Mouse (Mus musculus): Measurements from ENCODE around the gene Sgk1. TPM values are rescaled to one million over a fixed set of nuclear protein-coding genes. Genes with fewer than 3 reads are reported as not detected.

Gene Sgk1
- polyA plus RNA-seq, 1 experiment from 2014 or later: 22.2 TPM

DNA sequence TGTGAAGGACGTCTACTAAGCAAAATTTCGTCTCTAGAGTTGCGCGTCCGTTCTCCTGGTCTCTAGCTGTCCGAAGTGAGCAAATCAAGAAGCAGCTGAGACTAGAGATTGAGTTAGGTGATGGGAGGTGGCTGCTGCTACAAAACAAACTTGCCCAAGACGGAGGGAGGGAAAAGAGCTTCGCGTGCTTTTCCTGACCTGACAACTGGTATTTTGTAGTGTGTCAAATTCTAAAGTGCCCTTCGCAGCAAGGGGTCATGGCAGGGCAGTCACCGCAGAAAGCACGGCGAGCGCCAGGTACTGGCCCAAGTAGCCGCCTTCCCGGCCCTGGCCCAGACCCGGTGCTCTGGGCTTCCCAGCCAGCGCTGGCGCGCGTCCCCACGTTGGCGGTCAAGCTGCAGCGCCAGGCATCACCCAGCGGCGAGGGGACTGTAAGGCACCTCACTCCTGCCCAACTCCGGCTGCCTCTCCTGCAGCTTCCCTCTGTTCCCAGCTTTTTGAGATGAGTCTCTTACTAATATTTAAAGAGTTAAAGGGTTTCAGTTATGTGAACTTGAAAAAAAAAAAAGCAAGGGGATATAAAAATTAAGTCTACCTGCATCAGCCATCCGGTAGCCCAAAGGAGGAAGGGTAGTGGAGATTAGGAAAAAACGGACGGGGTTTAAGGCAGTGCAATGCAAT lies 111.0 kb downstream of the Sgk1 start:
- peak overlapping the region; percentile 66 for H3K4me3 ChIP-seq (ENCODE audit: low read depth, low read length)
- H3K4me1 ChIP-seq (ENCODE audit: control insufficient read depth, insufficient read depth, low read length): peaks cover 4% of the 10 kb centered on the region; the same call in 1 of the 2 replicates
- no peak overlapping the region for H3K27ac ChIP-seq (ENCODE audit: low read length)
- peak overlapping the region; percentile 85 for H3K4me2 ChIP-seq (replicated peaks; ENCODE audit: low read depth, low read length)
- H3K9ac ChIP-seq (replicated peaks; ENCODE audit: low read depth, low read length): no peak overlapping the region
- H3K36me3 ChIP-seq (ENCODE audit: control insufficient read depth, insufficient read depth, low read length): peaks cover 4% of the 10 kb centered on the region; the same call in 1 of the 2 replicates
- ATAC-seq (ENCODE audit: insufficient number of reproducible peaks, insufficient read depth, low FRiP score, low read depth): no peak; the same call in 1 of the 2 replicates
- 1% methylated on average over 30 of the region's 30 CpGs for WGBS
- H3K9me3 ChIP-seq (ENCODE audit: control insufficient read depth, low read depth, low read length): no peaks in the 10 kb centered on the region
- peaks cover 3% of the 10 kb centered on the region; the same call in 1 of the 2 replicates for H3K27me3 ChIP-seq (ENCODE audit: control insufficient read depth, insufficient read depth, low read length)

DNA sequence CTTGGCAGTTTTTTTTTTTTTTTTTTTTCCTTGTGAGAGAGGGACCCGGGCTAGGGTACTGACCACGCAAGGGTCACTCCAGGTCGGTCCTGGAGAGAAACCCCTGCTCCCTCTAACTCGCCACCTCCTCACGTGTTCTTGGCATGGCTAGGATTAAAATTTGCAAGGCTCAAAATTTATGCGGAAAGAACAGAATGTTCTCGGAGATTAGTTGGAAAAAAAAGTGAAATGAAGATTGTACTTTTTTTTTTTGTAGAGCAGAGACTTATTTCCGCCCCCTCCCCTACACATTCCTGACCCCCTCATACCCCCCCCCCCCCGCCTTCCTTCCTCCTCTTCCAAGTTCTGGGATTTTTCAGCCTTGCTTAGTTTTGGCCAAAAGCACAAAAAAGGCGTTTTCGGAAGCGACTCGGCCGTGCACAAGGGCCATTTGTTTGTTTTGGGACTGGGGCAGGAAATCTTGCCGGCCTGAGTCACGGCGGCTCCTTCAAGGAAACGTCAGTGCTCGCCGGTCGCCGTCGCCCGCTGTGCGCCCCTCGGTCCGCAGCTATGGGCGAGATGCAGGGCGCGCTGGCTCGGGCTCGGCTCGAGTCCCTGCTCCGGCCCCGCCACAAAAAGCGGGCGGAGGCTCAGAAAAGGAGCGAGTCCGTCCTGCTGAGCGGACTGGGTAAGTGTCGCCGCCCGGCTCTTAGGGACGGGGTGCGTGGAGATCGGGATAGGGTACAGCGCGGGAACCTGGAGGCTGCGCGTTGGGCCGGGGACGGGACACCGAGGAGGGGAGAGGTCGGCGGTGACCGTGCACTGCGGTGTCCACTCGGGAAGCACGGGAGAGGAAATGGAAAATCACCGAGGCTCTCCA lies 111.8 kb downstream of the Sgk1 start:
- peak; percentile 60 for ATAC-seq (ENCODE audit: insufficient number of reproducible peaks, insufficient read depth, low FRiP score, low read depth)
- under 1% methylated on average over 60 of the region's 60 CpGs for WGBS
- peaks cover 4% of the 10 kb centered on the region; the same call in 1 of the 2 replicates for H3K36me3 ChIP-seq (ENCODE audit: control insufficient read depth, insufficient read depth, low read length)
- H3K4me2 ChIP-seq (replicated peaks; ENCODE audit: low read depth, low read length): peak overlapping the region; percentile 85
- H3K9me3 ChIP-seq (ENCODE audit: control insufficient read depth, low read depth, low read length): no peaks in the 10 kb centered on the region
- H3K4me1 ChIP-seq (ENCODE audit: control insufficient read depth, insufficient read depth, low read length): peaks cover 4% of the 10 kb centered on the region; the same call in 1 of the 2 replicates
- peak overlapping the region; percentile 59 for H3K9ac ChIP-seq (replicated peaks; ENCODE audit: low read depth, low read length)
- H3K27me3 ChIP-seq (ENCODE audit: control insufficient read depth, insufficient read depth, low read length): peaks cover 3% of the 10 kb centered on the region; the same call in 1 of the 2 replicates
- peak overlapping the region; percentile 86 for H3K27ac ChIP-seq (ENCODE audit: low read length)
- H3K4me3 ChIP-seq (ENCODE audit: low read depth, low read length): peak overlapping the region; percentile 66

DNA sequence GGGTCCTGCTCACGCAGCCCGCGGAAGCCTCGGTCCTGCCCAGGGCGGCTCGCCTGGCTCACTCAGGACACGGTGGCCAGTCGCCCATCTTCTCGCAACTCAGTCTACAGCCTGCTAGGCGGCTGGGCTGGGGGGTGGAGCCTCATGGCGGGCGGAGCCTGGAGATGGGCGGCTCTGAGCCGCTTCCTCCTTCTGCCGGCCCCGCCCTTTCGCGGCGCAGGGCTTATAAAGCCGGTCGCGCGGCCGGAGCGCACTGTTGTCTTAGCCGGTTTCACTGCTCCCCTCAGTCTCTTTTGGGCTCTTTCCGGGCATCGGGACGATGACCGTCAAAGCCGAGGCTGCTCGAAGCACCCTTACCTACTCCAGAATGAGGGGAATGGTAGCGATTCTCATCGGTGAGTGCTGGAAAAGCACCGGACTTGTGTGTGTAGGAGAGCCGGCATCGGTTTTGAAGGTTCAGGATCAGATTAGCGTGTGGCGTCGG lies 112.5 kb downstream of the Sgk1 start:
- peak overlapping the region; percentile 85 for H3K4me2 ChIP-seq (replicated peaks; ENCODE audit: low read depth, low read length)
- H3K27me3 ChIP-seq (ENCODE audit: control insufficient read depth, insufficient read depth, low read length): peaks cover 3% of the 10 kb centered on the region; the same call in 1 of the 2 replicates
- ATAC-seq (ENCODE audit: insufficient number of reproducible peaks, insufficient read depth, low FRiP score, low read depth): peak; percentile 94
- peak overlapping the region; percentile 86 for H3K27ac ChIP-seq (ENCODE audit: low read length)
- peak overlapping the region; percentile 59 for H3K9ac ChIP-seq (replicated peaks; ENCODE audit: low read depth, low read length)
- H3K4me1 ChIP-seq (ENCODE audit: control insufficient read depth, insufficient read depth, low read length): peaks cover 4% of the 10 kb centered on the region; the same call in 1 of the 2 replicates
- peaks cover 4% of the 10 kb centered on the region; the same call in 1 of the 2 replicates for H3K36me3 ChIP-seq (ENCODE audit: control insufficient read depth, insufficient read depth, low read length)
- WGBS: under 1% methylated on average over 40 of the region's 40 CpGs
- no peaks in the 10 kb centered on the region for H3K9me3 ChIP-seq (ENCODE audit: control insufficient read depth, low read depth, low read length)
- H3K4me3 ChIP-seq (ENCODE audit: low read depth, low read length): peak overlapping the region; percentile 66

DNA sequence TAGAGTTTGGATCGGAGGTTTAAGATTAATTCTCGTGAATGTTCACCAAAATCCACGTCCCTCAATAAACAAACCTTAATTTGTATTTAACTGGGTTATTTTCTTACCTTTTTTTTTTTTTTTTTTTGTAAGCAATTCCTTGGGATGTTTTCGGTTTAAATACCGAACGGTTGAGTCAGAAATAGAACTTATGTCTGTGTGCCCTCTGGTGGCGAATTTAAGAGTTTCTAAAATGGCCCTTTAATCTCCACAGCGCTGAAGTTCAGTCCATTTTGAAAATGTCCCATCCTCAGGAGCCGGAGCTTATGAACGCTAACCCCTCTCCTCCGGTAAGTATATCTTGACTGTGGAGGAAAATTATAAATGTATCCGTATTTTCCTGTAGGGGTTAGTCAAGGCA lies 113.2 kb downstream of the Sgk1 start:
- H3K27ac ChIP-seq (ENCODE audit: low read length): no peak overlapping the region
- peaks cover 3% of the 10 kb centered on the region; the same call in 1 of the 2 replicates for H3K27me3 ChIP-seq (ENCODE audit: control insufficient read depth, insufficient read depth, low read length)
- ATAC-seq (ENCODE audit: insufficient number of reproducible peaks, insufficient read depth, low FRiP score, low read depth): no peak
- peak overlapping the region; percentile 66 for H3K4me3 ChIP-seq (ENCODE audit: low read depth, low read length)
- H3K9me3 ChIP-seq (ENCODE audit: control insufficient read depth, low read depth, low read length): no peaks in the 10 kb centered on the region
- peaks cover 4% of the 10 kb centered on the region; the same call in 1 of the 2 replicates for H3K36me3 ChIP-seq (ENCODE audit: control insufficient read depth, insufficient read depth, low read length)
- H3K4me1 ChIP-seq (ENCODE audit: control insufficient read depth, insufficient read depth, low read length): peaks cover 4% of the 10 kb centered on the region; the same call in 1 of the 2 replicates
- 9% methylated on average over 12 of the region's 12 CpGs for WGBS
- H3K4me2 ChIP-seq (replicated peaks; ENCODE audit: low read depth, low read length): peak overlapping the region; percentile 85
- no peak overlapping the region for H3K9ac ChIP-seq (replicated peaks; ENCODE audit: low read depth, low read length)

DNA sequence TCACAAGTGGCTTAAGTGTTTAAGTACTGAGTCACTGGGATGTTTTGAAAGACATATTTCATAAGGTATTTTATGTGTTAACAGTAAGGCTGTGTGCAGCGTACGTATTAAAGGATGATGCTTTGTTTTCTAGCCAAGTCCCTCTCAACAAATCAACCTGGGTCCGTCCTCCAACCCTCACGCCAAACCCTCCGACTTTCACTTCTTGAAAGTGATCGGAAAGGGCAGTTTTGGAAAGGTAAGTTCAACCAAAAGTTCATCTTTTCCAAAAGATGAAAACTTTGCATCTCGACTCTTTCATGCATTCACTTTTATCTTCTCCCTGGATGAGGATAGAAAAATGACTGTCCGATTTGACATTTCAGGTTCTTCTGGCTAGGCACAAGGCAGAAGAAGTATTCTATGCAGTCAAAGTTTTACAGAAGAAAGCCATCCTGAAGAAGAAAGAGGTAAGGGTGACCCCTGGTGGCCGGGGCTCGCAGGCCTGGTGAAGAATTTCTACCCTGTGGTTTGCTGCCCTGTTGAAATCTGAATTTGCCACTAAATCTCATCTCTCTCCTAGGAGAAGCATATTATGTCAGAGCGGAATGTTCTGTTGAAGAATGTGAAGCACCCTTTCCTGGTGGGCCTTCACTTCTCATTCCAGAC lies 113.8 kb downstream of the Sgk1 start:
- no peak overlapping the region for H3K27ac ChIP-seq (ENCODE audit: low read length)
- H3K4me3 ChIP-seq (ENCODE audit: low read depth, low read length): peak overlapping the region; percentile 66
- ATAC-seq (ENCODE audit: insufficient number of reproducible peaks, insufficient read depth, low FRiP score, low read depth): no peak
- H3K9me3 ChIP-seq (ENCODE audit: control insufficient read depth, low read depth, low read length): no peaks in the 10 kb centered on the region
- peak overlapping the region; percentile 30 for H3K4me2 ChIP-seq (replicated peaks; ENCODE audit: low read depth, low read length)
- peaks cover 4% of the 10 kb centered on the region; the same call in 1 of the 2 replicates for H3K4me1 ChIP-seq (ENCODE audit: control insufficient read depth, insufficient read depth, low read length)
- peaks cover 3% of the 10 kb centered on the region; the same call in 1 of the 2 replicates for H3K27me3 ChIP-seq (ENCODE audit: control insufficient read depth, insufficient read depth, low read length)
- peaks cover 4% of the 10 kb centered on the region; the same call in 1 of the 2 replicates for H3K36me3 ChIP-seq (ENCODE audit: control insufficient read depth, insufficient read depth, low read length)
- WGBS: 54% methylated on average over 11 of the region's 11 CpGs
- no peak overlapping the region for H3K9ac ChIP-seq (replicated peaks; ENCODE audit: low read depth, low read length)

DNA sequence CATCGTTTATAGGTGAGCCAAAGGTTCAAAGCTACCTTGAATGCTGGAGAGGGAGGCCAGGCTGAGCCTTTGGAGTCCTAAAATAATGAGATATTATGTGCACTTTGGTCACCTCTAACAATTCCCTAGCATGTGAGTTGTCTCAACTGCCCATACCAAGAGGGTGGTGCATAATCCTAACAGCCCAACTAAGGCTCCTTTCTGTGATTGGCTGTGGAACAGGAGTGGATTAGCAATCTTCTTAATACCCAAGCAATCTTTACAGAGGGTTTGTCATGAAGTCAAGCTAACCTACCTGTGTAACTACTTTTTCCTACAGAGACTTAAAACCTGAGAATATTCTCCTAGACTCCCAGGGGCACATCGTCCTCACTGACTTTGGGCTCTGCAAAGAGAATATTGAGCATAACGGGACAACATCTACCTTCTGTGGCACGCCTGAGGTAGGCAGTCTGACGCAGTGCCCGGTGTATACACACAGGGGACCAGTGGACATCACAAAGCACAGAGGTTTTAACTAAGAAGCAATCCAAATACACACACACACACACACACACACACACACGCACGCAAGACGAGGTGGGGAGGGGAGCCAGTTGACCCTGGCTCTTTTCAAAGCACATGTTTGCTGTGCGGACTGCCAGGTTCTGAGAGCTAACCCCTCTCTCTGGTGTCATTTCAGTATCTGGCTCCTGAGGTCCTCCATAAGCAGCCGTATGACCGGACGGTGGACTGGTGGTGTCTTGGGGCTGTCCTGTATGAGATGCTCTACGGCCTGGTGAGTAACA lies 114.9 kb downstream of the Sgk1 start:
- Histone ChIP-seq H3K9me3 (ENCODE audit: control insufficient read depth, low read depth, low read length) (no peaks in the 10 kb centered on the region), H3K4me1 (ENCODE audit: control insufficient read depth, insufficient read depth, low read length) (peaks cover 4% of the 10 kb centered on the region; the same call in 1 of the 2 replicates), H3K9ac (replicated peaks; ENCODE audit: low read depth, low read length) (no peak overlapping the region), H3K27me3 (ENCODE audit: control insufficient read depth, insufficient read depth, low read length) (peaks cover 3% of the 10 kb centered on the region; the same call in 1 of the 2 replicates), H3K4me3 (ENCODE audit: low read depth, low read length) (no peak overlapping the region), H3K36me3 (ENCODE audit: control insufficient read depth, insufficient read depth, low read length) (peaks cover 4% of the 10 kb centered on the region; the same call in 1 of the 2 replicates), H3K27ac (ENCODE audit: low read length) (no peak overlapping the region), H3K4me2 (replicated peaks; ENCODE audit: low read depth, low read length) (peak overlapping the region; percentile 2; the same call in 1 of the 2 replicates)
- WGBS: 89% methylated on average over 14 of the region's 14 CpGs
- no peak for ATAC-seq (ENCODE audit: insufficient number of reproducible peaks, insufficient read depth, low FRiP score, low read depth)

DNA sequence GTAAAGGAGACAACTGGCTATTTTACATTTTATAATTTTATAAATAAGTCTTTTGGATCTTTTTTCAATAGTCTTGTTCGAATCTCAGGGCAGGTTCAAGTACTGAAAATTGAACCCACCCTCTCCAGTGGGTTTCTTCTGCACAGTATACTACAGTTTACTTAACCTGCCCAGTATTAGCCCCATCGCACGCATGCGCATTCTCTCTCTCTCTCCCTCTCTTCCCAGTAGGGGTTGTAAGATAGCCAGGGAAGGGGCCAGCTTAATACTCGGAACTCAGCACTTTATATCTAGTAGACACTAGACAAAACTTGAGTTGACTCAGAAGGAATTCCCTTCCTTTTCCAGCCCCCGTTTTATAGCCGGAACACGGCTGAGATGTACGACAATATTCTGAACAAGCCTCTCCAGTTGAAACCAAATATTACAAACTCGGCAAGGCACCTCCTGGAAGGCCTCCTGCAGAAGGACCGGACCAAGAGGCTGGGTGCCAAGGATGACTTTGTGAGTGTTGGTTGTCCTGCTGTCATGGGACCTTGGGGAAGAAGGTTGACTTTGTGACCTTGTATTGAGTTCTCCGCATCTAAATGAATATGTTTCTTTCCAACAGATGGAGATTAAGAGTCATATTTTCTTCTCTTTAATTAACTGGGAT lies 115.7 kb downstream of the Sgk1 start:
- Histone ChIP-seq H3K36me3 (ENCODE audit: control insufficient read depth, insufficient read depth, low read length) (peaks cover 4% of the 10 kb centered on the region; the same call in 1 of the 2 replicates), H3K27ac (ENCODE audit: low read length) (no peak overlapping the region), H3K4me1 (ENCODE audit: control insufficient read depth, insufficient read depth, low read length) (peaks cover 2% of the 10 kb centered on the region; the same call in 1 of the 2 replicates), H3K4me3 (ENCODE audit: low read depth, low read length) (no peak overlapping the region), H3K9me3 (ENCODE audit: control insufficient read depth, low read depth, low read length) (no peaks in the 10 kb centered on the region), H3K4me2 (replicated peaks; ENCODE audit: low read depth, low read length) (no peak overlapping the region), H3K27me3 (ENCODE audit: control insufficient read depth, insufficient read depth, low read length) (no peaks in the 10 kb centered on the region), H3K9ac (replicated peaks; ENCODE audit: low read depth, low read length) (no peak overlapping the region)
- 90% methylated on average over 12 of the region's 12 CpGs for WGBS
- no peak for ATAC-seq (ENCODE audit: insufficient number of reproducible peaks, insufficient read depth, low FRiP score, low read depth)
